Mouse (Mus musculus) midbrain, embryonic 12.5 days (tissue): ENCODE data around the gene Olfml2a. TPM values are rescaled to one million over a fixed set of nuclear protein-coding genes. Genes with fewer than 3 reads are reported as not detected.
"Not testable (repeated sequence)": the region's sequence is repeated elsewhere in the genome, so short reads cannot be mapped to it uniquely, and the experiment has no call there.

ENCODE experiments used
- ATAC-seq: fragments of 200-750 bp; cut with Nextera tagmentation; 2 replicates; pipeline ENCODE4 v1.8.0; 2017; ENCODE audit warnings: low read depth, moderate TSS enrichment, moderate library complexity; ENCODE audit not compliant: low FRiP score
- H3K27ac ChIP-seq: fragments of 300-500 bp; sonication (generic); replicated peaks from 2 replicates; pipeline ENCODE4 v1.5.1; 2016; ENCODE audit warnings: mild to moderate bottlenecking
- H3K27me3 ChIP-seq: fragments of 300-500 bp; sonication (generic); 2 replicates; pipeline ENCODE4 v1.6.1; 2016; ENCODE audit warnings: mild to moderate bottlenecking
- H3K36me3 ChIP-seq: fragments of 300-500 bp; sonication (generic); 2 replicates; pipeline ENCODE4 v1.6.1; 2016
- H3K4me1 ChIP-seq: fragments of 300-500 bp; sonication (generic); 2 replicates; pipeline ENCODE4 v1.6.1; 2016
- H3K4me2 ChIP-seq: fragments of 300-500 bp; sonication (generic); replicated peaks from 2 replicates; pipeline ENCODE4 v1.6.1; 2016; ENCODE audit warnings: mild to moderate bottlenecking, moderate library complexity
- H3K4me3 ChIP-seq: fragments of 300-500 bp; sonication (generic); 2 replicates; pipeline ENCODE4 v1.5.1; 2016; ENCODE audit warnings: mild to moderate bottlenecking
- H3K9ac ChIP-seq: fragments of 300-500 bp; sonication (generic); replicated peaks from 2 replicates; pipeline ENCODE4 v1.6.1; 2016; ENCODE audit warnings: mild to moderate bottlenecking, moderate library complexity
- H3K9me3 ChIP-seq: fragments of 300-500 bp; sonication (generic); 2 replicates; pipeline ENCODE4 v1.6.1; 2016; ENCODE audit warnings: mild to moderate bottlenecking
- WGBS: fragments of 180-500 bp; shearing (Covaris S2); methylation state at CpG from one replicate; pipeline ENCODE4 v1.1.7; 2016; 5-methylcytosine and 5-hydroxymethylcytosine counted together
- polyA plus RNA-seq: library from polyadenylated mRNA; unstranded; fragments of >200 nt; fragmentation: Nextera tagmentation; extraction: Ambion mirVana; gene quantifications from 2 replicates; pipeline ENCODE4 v1.2.1, GENCODE M21; 2016

The Olfml2a gene
- polyA plus RNA-seq, 1 experiment from 2014 or later, result 3.8 TPM

GRCm38 (mm10) chr2:39006149-39006730, 74.5 kb downstream of the Olfml2a start:
- Histone ChIP-seq H3K27ac (no peak overlapping the region), H3K27me3 (no peaks in the 10 kb centered on the region), H3K36me3 (peaks cover 25% of the 10 kb centered on the region), H3K4me3 (peak overlapping the region; percentile 84), H3K4me2 (peak overlapping the region; percentile 97), H3K9ac (no peak overlapping the region), H3K4me1 (peaks cover 48% of the 10 kb centered on the region), H3K9me3 (no peaks in the 10 kb centered on the region)
- no peak for ATAC-seq
- WGBS, result 89% methylated on average over 14 of the region's 14 CpGs

- Histone ChIP-seq H3K36me3 (peaks cover 18% of the 10 kb centered on the region), H3K27me3 (no peaks in the 10 kb centered on the region), H3K4me1 (peaks cover 43% of the 10 kb centered on the region), H3K27ac (peak overlapping the region; percentile 91), H3K4me3 (peak overlapping the region; percentile 82), H3K9me3 (no peaks in the 10 kb centered on the region), H3K9ac (peak overlapping the region; percentile 87), H3K4me2 (peak overlapping the region; percentile 97)
- ATAC-seq, result peak; percentile 87
- WGBS, result under 1% methylated on average over 44 of the region's 44 CpGs
Observed at GRCm38 (mm10) chr2:39007865-39008264, 76.1 kb downstream of the Olfml2a start.

DNA sequence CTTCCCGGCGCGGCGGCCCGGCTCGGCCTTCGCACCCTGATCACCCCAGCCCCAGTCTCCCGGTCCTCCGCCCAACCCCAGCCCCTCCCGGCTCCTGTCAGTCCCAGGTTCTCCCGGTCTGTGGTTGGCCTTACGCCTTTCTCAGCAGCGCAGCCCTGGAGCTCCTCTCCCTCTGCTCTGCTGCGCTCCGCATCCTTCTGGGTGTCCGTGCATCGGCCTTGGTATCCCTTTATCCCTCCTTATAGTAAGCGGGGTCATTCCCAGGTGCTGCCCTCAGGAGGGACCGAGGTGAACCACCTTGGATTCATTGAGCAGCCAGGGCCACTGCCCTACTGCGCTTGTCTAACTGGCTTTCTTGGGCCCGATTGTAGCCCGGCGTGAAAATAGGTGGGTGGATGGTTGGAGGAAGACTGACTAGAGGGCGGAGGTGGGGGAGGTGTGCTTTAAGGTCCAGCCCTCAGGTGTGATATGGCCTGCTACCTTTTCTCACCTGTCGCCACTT, 76.6 kb downstream of the Olfml2a start:
- peak; percentile 51 for ATAC-seq
- Histone ChIP-seq H3K4me2 (peak overlapping the region; percentile 97), H3K9me3 (no peaks in the 10 kb centered on the region), H3K4me3 (peak overlapping the region; percentile 82), H3K9ac (peak overlapping the region; percentile 87), H3K4me1 (peaks cover 38% of the 10 kb centered on the region), H3K27me3 (no peaks in the 10 kb centered on the region), H3K36me3 (peaks cover 18% of the 10 kb centered on the region), H3K27ac (peak overlapping the region; percentile 91)
- under 1% methylated on average over 25 of the region's 25 CpGs for WGBS

- Histone ChIP-seq H3K4me3 (peak overlapping the region; percentile 82), H3K4me1 (peaks cover 36% of the 10 kb centered on the region), H3K4me2 (peak overlapping the region; percentile 97), H3K27ac (0 out of 2 replicates have a peak overlapping the region, but pooled peaks have one; percentile 91), H3K36me3 (peaks cover 20% of the 10 kb centered on the region), H3K9me3 (no peaks in the 10 kb centered on the region), H3K9ac (peak overlapping the region; percentile 87), H3K27me3 (no peaks in the 10 kb centered on the region)
- WGBS, result 46% methylated on average over 3 of the region's 3 CpGs
- no peak for ATAC-seq
Observed at GRCm38 (mm10) chr2:39008954-39009365, 77.2 kb downstream of the Olfml2a start.

- not testable (repeated sequence) for H3K9ac ChIP-seq, H3K4me2 ChIP-seq, H3K27me3 ChIP-seq, H3K9me3 ChIP-seq, H3K4me3 ChIP-seq, ATAC-seq, H3K27ac ChIP-seq
- Histone ChIP-seq H3K36me3 (peaks cover 32% of the 10 kb centered on the region), H3K4me1 (peaks cover 32% of the 10 kb centered on the region)
- WGBS, result 91% methylated on average over 5 of the region's 5 CpGs
Observed at GRCm38 (mm10) chr2:39010144-39010543, 78.4 kb downstream of the Olfml2a start.

DNA sequence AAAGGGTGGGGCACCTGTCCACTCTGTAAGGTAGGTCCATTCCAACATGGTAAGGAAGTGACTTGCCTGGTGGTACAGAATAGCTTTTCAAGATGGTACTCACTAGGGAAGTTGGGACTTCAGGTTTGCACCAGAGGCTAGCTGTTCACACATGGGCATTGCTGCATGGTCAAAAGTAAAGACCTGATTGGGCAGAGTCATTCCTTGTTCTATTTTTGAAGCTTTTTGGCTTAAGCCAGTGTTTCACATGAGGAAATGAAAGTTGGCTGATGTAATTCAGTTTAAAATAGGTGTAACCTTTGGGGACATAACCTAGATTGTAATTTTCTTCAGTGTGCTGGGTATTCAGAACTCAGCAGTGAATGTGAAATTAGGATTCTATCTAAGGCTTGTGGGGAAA, 79.5 kb downstream of the Olfml2a start:
- Histone ChIP-seq H3K4me2 (no peak overlapping the region), H3K9me3 (no peaks in the 10 kb centered on the region), H3K27ac (no peak overlapping the region), H3K4me3 (no peak overlapping the region), H3K9ac (no peak overlapping the region), H3K36me3 (peaks cover 43% of the 10 kb centered on the region), H3K27me3 (no peaks in the 10 kb centered on the region), H3K4me1 (peaks cover 25% of the 10 kb centered on the region)
- ATAC-seq, result no peak

DNA sequence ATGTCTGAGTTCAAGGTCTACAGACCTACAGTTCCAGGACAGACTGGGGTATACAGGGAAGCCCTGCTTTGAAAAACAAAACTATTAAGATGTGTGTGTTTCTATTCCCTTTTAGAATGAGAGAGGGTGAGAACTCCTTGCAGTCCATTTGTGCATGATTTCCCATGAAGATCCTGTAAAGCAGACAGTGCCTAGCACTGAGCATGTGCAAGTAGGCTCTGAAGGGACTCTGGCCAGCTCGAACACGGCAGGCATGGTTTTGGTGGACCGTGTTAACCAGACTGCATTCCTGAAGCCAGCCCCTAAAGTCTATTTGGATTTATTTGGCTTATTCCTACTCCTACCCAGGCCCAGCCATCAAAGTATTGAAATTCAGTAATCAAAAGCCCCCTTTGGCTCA, 80.2 kb downstream of the Olfml2a start:
- ATAC-seq, result no peak
- H3K4me2 ChIP-seq, result no peak overlapping the region
- peaks cover 20% of the 10 kb centered on the region for H3K4me1 ChIP-seq
- no peak overlapping the region for H3K9ac ChIP-seq
- H3K27me3 ChIP-seq, result no peaks in the 10 kb centered on the region
- whole genome bisulfite sequencing, result 92% methylated on average over 3 of the region's 3 CpGs
- H3K4me3 ChIP-seq, result no peak overlapping the region
- H3K36me3 ChIP-seq, result peaks cover 50% of the 10 kb centered on the region
- H3K27ac ChIP-seq, result no peak overlapping the region
- H3K9me3 ChIP-seq, result no peaks in the 10 kb centered on the region

DNA sequence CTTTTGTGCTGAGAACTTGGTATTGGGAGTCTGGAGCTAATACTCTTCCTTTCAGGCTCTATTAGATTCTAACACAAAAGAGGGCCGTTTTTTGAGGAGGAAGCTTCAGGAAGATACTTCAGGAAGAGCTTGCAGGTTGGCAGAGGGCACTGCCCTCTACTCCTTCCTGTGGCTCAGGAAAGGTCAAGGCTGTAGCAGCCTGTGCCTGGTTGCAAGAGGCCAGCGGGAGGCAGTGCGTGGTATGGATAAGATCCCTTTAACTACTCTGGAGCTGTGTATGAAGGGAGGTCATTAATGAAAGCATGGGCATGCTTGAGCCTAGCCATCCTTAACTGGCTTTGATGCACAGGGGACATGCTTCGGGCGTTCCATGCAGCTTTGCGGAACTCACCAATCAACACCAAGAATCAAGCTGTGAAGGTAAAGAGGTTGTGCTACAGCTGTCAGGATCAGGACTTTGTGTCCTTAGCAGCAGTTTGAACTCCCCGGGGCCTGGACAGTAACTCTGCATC, 81.0 kb downstream of the Olfml2a start:
- Histone ChIP-seq H3K9ac (no peak overlapping the region), H3K27me3 (no peaks in the 10 kb centered on the region), H3K9me3 (no peaks in the 10 kb centered on the region), H3K4me2 (no peak overlapping the region), H3K4me1 (peaks cover 17% of the 10 kb centered on the region), H3K36me3 (peaks cover 57% of the 10 kb centered on the region), H3K4me3 (no peak overlapping the region), H3K27ac (no peak overlapping the region)
- 85% methylated on average over 7 of the region's 7 CpGs for WGBS
- no peak for ATAC-seq

Other genes starting within 250 kb of the Olfml2a start
- gene Nr5a1, start 217.4 kb upstream of the Olfml2a start, polyA plus RNA-seq, result 0.29 and 0.39 TPM in 2 replicates
- gene Nr6a1, start 4.3 kb upstream of the Olfml2a start, polyA plus RNA-seq, result 2.8 and 3.0 TPM in 2 replicates
- 1.7 and 1.9 TPM in 2 replicates for gene Wdr38, start 65.5 kb downstream of the Olfml2a start, polyA plus RNA-seq
- gene Arpc5l, start 73.4 kb downstream of the Olfml2a start, polyA plus RNA-seq, result 124 and 134 TPM in 2 replicates
- 938 and 967 TPM in 2 replicates for gene Rpl35, start 73.6 kb downstream of the Olfml2a start, polyA plus RNA-seq
- gene Golga1, start 133.6 kb downstream of the Olfml2a start, polyA plus RNA-seq, result 38.6 and 39.4 TPM in 2 replicates